Mouse (Mus musculus) brain, adult 2 months (tissue): ENCODE data around the gene Metap1d.

ENCODE experiments used
- DNase-seq: peaks from one replicate; pipeline ENCODE4 v3.0.0; 2011; ENCODE audit warnings: low read depth, low spot score

The Metap1d gene

GRCm38 (mm10) chr2:71474345-71474744 lies 21.3 kb downstream of the Metap1d start:
- DNase-seq: no peak

- no peak for DNase-seq
Measured at GRCm38 (mm10) chr2:71475311-71475710, 22.2 kb downstream of the Metap1d start.

GRCm38 (mm10) chr2:71475760-71476159 lies 22.7 kb downstream of the Metap1d start:
- no peak for DNase-seq

- no peak for DNase-seq
Measured at GRCm38 (mm10) chr2:71477787-71478186, 24.7 kb downstream of the Metap1d start.

GRCm38 (mm10) chr2:71479917-71480316 lies 26.8 kb downstream of the Metap1d start:
- DNase-seq: no peak

GRCm38 (mm10) chr2:71481825-71482224 lies 28.7 kb downstream of the Metap1d start:
- no peak for DNase-seq

- peak; percentile 57 for DNase-seq
Measured at GRCm38 (mm10) chr2:71483046-71483716, 30.1 kb downstream of the Metap1d start.

- no peak for DNase-seq
Measured at GRCm38 (mm10) chr2:71483717-71484066, 30.6 kb downstream of the Metap1d start.

GRCm38 (mm10) chr2:71491295-71491694 lies 38.2 kb downstream of the Metap1d start:
- no peak for DNase-seq

- DNase-seq: peak; percentile 34
Measured at GRCm38 (mm10) chr2:71493161-71493683, 40.1 kb downstream of the Metap1d start.

- peak; percentile 71 for DNase-seq
Measured at GRCm38 (mm10) chr2:71494503-71494902, 41.4 kb downstream of the Metap1d start.

GRCm38 (mm10) chr2:71494971-71495370 lies 41.9 kb downstream of the Metap1d start:
- peak; percentile 39 for DNase-seq

- DNase-seq: no peak
Measured at GRCm38 (mm10) chr2:71497175-71497574, 44.1 kb downstream of the Metap1d start.

GRCm38 (mm10) chr2:71499276-71500230 lies 46.5 kb downstream of the Metap1d start:
- no peak for DNase-seq

- DNase-seq: no peak
Measured at GRCm38 (mm10) chr2:71504852-71505251, 51.8 kb downstream of the Metap1d start.

GRCm38 (mm10) chr2:71511209-71511608 lies 58.1 kb downstream of the Metap1d start:
- no peak for DNase-seq

- no peak for DNase-seq
Measured at GRCm38 (mm10) chr2:71512326-71512725, 59.2 kb downstream of the Metap1d start.

- peak; percentile 57 for DNase-seq
Measured at GRCm38 (mm10) chr2:71516995-71517394, 63.9 kb downstream of the Metap1d start.

- DNase-seq: no peak
Measured at GRCm38 (mm10) chr2:71517466-71518099, 64.5 kb downstream of the Metap1d start.

- no peak for DNase-seq
Measured at GRCm38 (mm10) chr2:71522871-71523270, 69.8 kb downstream of the Metap1d start.

GRCm38 (mm10) chr2:71523431-71523830 lies 70.4 kb downstream of the Metap1d start:
- DNase-seq: no peak

- no peak for DNase-seq
Measured at GRCm38 (mm10) chr2:71524763-71525162, 71.7 kb downstream of the Metap1d start.
